Mouse (Mus musculus) forebrain, embryonic 14.5 days (tissue): ENCODE measurements at regions not wholly inside any gene's neighbourhood (a gene's known extent, or its start where the extent isn't known, plus 50 kb on each side); places are given as distances from the start of the nearest gene placed in this dataset.
A peak's percentile ranks its signal among the peaks of the same experiment; 100 is the strongest.

Experiments
- ATAC-seq: fragments of 200-750 bp; cut with Nextera tagmentation; 2 replicates; pipeline ENCODE4 v1.8.0; 2017; ENCODE audit warnings: mild to moderate bottlenecking, moderate library complexity
- DNase-seq: peaks from one replicate; pipeline ENCODE4 v3.0.0-alpha.2; 2015; ENCODE audit warnings: low spot score
- H3K27ac ChIP-seq: fragments of 300-500 bp; sonication (generic); 2 replicates; pipeline ENCODE4 v1.5.1; 2014; ENCODE audit warnings: low read depth, mild to moderate bottlenecking, control low read depth, low read length, moderate library complexity
- H3K27me3 ChIP-seq: fragments of 300-500 bp; sonication (generic); replicated peaks from 2 replicates; pipeline ENCODE4 v1.6.1; 2014; ENCODE audit warnings: low read length, control low read depth, mixed read lengths; ENCODE audit not compliant: control insufficient read depth, insufficient read depth
- H3K36me3 ChIP-seq: fragments of 300-500 bp; sonication (generic); 2 replicates; pipeline ENCODE4 v1.6.1; 2014; ENCODE audit warnings: low read length, control low read depth; ENCODE audit not compliant: control insufficient read depth, insufficient read depth
- H3K4me1 ChIP-seq: fragments of 300-500 bp; sonication (generic); 2 replicates; pipeline ENCODE4 v1.6.1; 2014; ENCODE audit warnings: antibody characterized with exemption, low read length, control low read depth; ENCODE audit not compliant: control insufficient read depth, insufficient read depth
- H3K4me2 ChIP-seq: fragments of 300-500 bp; sonication (generic); 2 replicates; pipeline ENCODE4 v1.6.1; 2014; ENCODE audit warnings: mild to moderate bottlenecking, control low read depth, low read length
- H3K4me3 ChIP-seq: fragments of 300-500 bp; sonication (generic); 2 replicates; pipeline ENCODE4 v1.5.1; 2014; ENCODE audit warnings: low read depth, low read length, control low read depth
- H3K9ac ChIP-seq: fragments of 300-500 bp; sonication (generic); 2 replicates; pipeline ENCODE4 v1.6.1; 2014; ENCODE audit warnings: mild to moderate bottlenecking, low read length, control low read depth, moderate library complexity
- H3K9me3 ChIP-seq: fragments of 300-500 bp; sonication (generic); replicated peaks from 2 replicates; pipeline ENCODE4 v1.6.1; 2016; ENCODE audit warnings: low read length, control low read depth, mixed read lengths; ENCODE audit not compliant: control insufficient read depth
- WGBS: fragments of 180-500 bp; shearing (Covaris S2); extraction: QIAGEN DNeasy Blood & Tissue Kit; methylation state at CpG from one replicate; pipeline ENCODE4 v1.1.7; 2014; 5-methylcytosine and 5-hydroxymethylcytosine counted together

DNA sequence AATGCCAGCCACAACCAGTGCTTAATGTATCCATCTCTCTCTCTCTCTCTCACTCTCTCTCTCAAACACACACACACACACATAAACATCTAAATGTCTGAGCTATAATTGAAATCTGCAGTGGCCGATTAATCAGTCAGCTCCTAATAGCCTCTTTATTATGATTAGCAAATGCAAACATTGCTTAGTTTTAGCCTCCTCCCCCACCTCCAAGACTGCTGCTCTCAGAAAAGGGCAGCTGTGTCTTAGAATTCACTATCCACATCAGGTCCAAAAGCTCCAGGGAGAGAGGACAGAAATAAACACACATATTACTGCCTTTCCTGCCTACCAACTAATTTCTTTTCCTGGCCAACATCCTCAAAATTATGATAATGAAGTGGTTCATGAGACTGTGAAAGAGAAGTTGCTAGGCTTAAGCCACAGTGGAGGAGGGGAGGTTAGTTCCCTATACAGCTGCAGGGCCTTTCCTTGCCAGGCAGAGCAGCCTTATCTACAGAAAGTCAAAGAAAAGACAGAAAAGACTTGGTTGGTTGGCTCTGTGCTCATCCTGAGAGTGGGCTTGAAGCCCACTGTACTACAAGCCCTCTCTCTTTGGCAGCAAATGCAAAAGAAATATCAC lies 442.7 kb upstream of the Tbl1xr1 start:
- Histone ChIP-seq H3K9ac (no peak overlapping the region), H3K36me3 (no peaks in the 10 kb centered on the region), H3K9me3 (no peaks in the 10 kb centered on the region), H3K4me2 (no peak overlapping the region), H3K27ac (peak overlapping the region; percentile 33; the same call in 1 of the 2 replicates), H3K4me1 (peaks cover 6% of the 10 kb centered on the region), H3K27me3 (no peaks in the 10 kb centered on the region), H3K4me3 (no peak overlapping the region)
- peak; percentile 85 for DNase-seq
- WGBS: 17% methylated on average over 1 of the region's 1 CpGs
- ATAC-seq: peak; percentile 94

DNA sequence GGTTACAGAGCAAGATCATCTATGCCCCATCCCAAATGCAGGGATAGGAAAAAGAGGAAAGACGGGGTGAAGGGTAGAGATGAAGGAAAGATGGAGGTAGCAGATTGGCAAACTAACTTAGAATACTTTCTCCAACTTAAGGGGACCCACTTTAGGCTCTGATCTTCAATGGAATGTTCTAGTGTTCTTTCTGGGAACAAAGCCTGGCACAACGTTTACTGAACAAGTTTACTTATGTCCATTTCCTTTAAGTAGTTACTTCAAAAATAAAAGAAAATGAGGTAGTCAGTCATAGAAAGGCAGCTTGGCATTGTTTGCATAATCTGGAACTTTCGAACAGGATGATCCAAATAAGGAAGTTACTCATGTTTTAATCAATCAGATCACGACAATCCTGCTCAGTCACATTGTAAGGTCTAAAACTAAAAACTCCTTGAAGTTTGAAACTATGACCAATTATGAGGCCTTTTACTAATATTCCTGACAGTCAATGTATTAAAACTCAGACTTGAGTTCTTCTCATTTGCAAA lies 441.7 kb upstream of the Tbl1xr1 start:
- no peak for ATAC-seq
- no peaks in the 10 kb centered on the region for H3K9me3 ChIP-seq
- no peak overlapping the region for H3K9ac ChIP-seq
- no peak overlapping the region for H3K4me2 ChIP-seq
- peaks cover 6% of the 10 kb centered on the region for H3K4me1 ChIP-seq
- no peak overlapping the region for H3K4me3 ChIP-seq
- H3K27ac ChIP-seq: no peak overlapping the region
- H3K36me3 ChIP-seq: no peaks in the 10 kb centered on the region
- no peak for DNase-seq
- WGBS: 88% methylated on average over 4 of the region's 4 CpGs
- H3K27me3 ChIP-seq: no peaks in the 10 kb centered on the region

DNA sequence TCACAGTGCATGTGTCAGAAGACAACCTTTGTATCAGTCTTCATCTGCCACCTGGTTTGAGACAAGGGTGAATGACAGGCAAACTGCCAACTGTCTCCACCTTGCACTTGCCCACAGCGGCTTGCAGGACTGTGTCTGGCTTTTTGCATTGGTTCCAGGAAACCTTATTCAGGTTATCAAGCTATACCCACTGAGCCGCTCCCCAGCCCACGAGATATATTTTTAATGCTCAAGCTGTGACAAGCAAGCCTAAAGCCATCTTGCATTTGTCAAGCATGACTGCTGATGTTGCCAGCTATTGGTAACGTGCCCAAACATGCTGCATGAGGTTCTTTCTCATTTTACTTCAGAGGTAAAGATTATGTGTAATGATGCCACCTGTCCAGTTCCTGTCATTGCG lies 437.6 kb upstream of the Tbl1xr1 start:
- WGBS: 76% methylated on average over 5 of the region's 5 CpGs
- ATAC-seq (no peak), DNase-seq (peak; percentile 52)
- Histone ChIP-seq H3K27ac (no peak overlapping the region), H3K27me3 (no peaks in the 10 kb centered on the region), H3K4me2 (no peak overlapping the region), H3K4me1 (peaks cover 1% of the 10 kb centered on the region), H3K9ac (no peak overlapping the region), H3K9me3 (no peaks in the 10 kb centered on the region), H3K36me3 (no peaks in the 10 kb centered on the region), H3K4me3 (no peak overlapping the region)

DNA sequence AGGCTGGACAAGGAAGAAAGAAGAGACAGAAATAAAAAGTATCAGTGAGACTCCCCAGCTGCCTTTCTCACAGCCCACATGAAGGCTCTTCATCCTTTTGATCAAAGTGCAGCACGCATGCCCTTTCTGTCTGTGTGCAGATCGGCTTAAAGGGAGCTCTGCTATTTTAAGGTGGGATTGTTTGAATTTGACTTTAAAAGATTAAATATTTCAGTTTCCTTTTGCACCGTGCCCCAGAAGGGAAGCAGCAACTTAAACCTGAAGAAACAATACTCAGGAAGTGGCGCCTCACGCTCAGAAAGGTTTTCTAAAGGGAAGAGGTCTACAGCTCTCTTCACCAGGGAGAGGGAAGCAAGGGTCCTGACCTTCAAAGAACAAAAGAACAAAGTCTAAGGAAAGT lies 436.9 kb upstream of the Tbl1xr1 start:
- no peaks in the 10 kb centered on the region for H3K36me3 ChIP-seq
- DNase-seq: no peak

DNA sequence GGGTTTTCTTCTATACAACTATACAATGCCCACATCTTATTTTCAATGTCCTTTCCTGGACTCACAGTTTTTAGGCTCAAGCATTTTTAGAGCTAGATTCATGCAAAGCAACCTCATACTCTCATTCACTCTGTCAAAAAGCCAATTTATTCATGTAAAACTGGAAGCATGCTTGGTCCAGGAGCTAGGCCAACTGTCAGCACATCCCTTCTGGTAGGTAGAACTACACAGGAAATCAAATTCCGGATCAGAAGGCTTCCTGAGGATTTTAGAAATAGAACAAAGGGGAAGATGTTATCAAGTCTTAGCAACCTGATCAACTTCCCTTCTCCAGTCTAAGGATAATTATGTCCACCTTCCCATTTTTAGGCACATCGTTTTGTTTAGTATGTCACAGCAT lies 432.4 kb upstream of the Tbl1xr1 start:
- ATAC-seq (no peak), DNase-seq (no peak)
- WGBS: 76% methylated on average over 2 of the region's 2 CpGs
- Histone ChIP-seq H3K27ac (no peak overlapping the region), H3K27me3 (no peaks in the 10 kb centered on the region), H3K4me2 (no peak overlapping the region), H3K4me1 (no peaks in the 10 kb centered on the region), H3K36me3 (no peaks in the 10 kb centered on the region), H3K9ac (no peak overlapping the region), H3K9me3 (no peaks in the 10 kb centered on the region), H3K4me3 (no peak overlapping the region)

More for the DNA sequence above, 436.9 kb upstream of the Tbl1xr1 start:
- 67% methylated on average over 5 of the region's 5 CpGs for WGBS
- Histone ChIP-seq H3K4me1 (no peaks in the 10 kb centered on the region), H3K9ac (no peak overlapping the region), H3K4me2 (no peak overlapping the region), H3K27ac (no peak overlapping the region), H3K4me3 (no peak overlapping the region), H3K27me3 (no peaks in the 10 kb centered on the region), H3K9me3 (no peaks in the 10 kb centered on the region)
- ATAC-seq: no peak

DNA sequence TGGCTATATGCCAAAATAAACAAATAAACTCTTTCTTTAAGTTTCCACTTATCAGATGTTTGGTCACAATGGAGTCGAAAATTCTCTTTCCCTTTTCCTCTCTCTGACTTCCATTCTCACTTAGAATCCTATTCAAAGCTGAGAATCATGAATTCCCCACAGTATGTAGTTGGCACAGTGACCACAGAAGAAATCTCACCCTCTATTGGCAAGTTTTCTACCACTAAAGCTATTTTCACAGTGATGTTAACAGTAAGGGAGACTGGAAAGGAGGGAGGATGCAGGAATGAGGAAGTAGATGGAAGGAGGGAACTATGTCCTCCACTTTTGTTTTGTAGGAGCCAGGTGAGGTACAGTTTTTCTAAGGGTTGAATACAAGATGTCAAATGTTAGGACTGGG lies 431.2 kb upstream of the Tbl1xr1 start:
- ATAC-seq (no peak), DNase-seq (no peak)
- no peaks in the 10 kb centered on the region for H3K36me3 ChIP-seq
- no peak overlapping the region for H3K4me3 ChIP-seq
- H3K27ac ChIP-seq: no peak overlapping the region
- no peaks in the 10 kb centered on the region for H3K9me3 ChIP-seq
- H3K4me2 ChIP-seq: no peak overlapping the region
- 74% methylated on average over 1 of the region's 1 CpGs for WGBS
- H3K9ac ChIP-seq: no peak overlapping the region
- H3K27me3 ChIP-seq: no peaks in the 10 kb centered on the region
- H3K4me1 ChIP-seq: no peaks in the 10 kb centered on the region

DNA sequence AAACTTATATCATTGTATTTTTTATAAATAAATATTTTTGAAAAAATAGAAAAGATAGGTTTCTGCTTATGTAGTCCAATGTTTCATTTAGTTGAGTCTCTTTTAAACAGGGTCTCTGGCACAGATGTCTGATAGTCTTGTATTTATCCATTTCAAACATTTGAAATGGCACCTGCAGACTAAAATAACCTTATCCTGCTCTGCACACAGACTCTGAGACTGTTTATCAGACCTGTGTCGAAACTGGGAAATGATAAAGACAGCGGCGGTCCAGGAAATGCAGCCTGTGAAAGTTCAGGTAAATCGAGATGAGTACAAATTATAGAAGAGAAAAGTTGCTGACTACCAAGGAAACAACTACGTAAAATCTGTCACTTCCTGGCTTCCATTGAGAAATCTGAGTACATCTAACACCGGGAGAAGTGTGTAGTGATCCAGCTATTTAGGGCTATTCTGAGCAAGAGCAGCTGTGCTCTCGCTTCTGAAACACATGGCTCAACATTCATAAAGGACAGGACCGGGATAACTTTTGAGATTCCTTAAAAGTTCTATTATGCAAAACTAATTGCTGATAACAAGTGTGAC lies 426.5 kb upstream of the Tbl1xr1 start:
- WGBS: 88% methylated on average over 8 of the region's 8 CpGs
- no peak overlapping the region for H3K4me3 ChIP-seq
- no peak for DNase-seq
- no peaks in the 10 kb centered on the region for H3K36me3 ChIP-seq
- no peaks in the 10 kb centered on the region for H3K4me1 ChIP-seq
- H3K4me2 ChIP-seq: no peak overlapping the region
- H3K27ac ChIP-seq: no peak overlapping the region
- no peak overlapping the region for H3K9ac ChIP-seq
- no peaks in the 10 kb centered on the region for H3K9me3 ChIP-seq
- ATAC-seq: no peak
- no peaks in the 10 kb centered on the region for H3K27me3 ChIP-seq

DNA sequence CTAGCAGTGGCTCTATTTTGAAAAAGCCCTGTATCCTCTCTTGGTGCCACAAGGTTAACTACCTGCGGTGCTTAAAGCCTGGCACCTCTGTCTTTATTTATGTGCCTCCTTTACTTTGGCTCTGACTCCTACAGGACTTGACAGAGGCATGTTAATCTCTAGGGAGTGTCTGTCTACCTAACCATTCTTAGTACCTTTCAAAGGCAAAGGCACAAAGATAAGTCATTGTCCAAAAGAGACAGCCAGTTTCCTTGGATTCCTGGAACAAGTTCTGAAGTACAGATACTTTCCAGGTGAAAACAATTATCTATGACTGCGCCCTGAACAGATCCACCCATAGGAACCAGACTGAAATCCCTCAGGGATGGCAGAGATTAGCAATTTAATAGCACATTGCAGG lies 421.2 kb upstream of the Tbl1xr1 start:
- no peak for ATAC-seq
- WGBS: 89% methylated on average over 2 of the region's 2 CpGs
- no peak overlapping the region for H3K9ac ChIP-seq
- DNase-seq: no peak
- no peak overlapping the region for H3K27ac ChIP-seq
- no peak overlapping the region for H3K4me3 ChIP-seq
- H3K9me3 ChIP-seq: no peaks in the 10 kb centered on the region
- no peaks in the 10 kb centered on the region for H3K4me1 ChIP-seq
- no peak overlapping the region for H3K4me2 ChIP-seq
- H3K27me3 ChIP-seq: no peaks in the 10 kb centered on the region
- H3K36me3 ChIP-seq: no peaks in the 10 kb centered on the region

DNA sequence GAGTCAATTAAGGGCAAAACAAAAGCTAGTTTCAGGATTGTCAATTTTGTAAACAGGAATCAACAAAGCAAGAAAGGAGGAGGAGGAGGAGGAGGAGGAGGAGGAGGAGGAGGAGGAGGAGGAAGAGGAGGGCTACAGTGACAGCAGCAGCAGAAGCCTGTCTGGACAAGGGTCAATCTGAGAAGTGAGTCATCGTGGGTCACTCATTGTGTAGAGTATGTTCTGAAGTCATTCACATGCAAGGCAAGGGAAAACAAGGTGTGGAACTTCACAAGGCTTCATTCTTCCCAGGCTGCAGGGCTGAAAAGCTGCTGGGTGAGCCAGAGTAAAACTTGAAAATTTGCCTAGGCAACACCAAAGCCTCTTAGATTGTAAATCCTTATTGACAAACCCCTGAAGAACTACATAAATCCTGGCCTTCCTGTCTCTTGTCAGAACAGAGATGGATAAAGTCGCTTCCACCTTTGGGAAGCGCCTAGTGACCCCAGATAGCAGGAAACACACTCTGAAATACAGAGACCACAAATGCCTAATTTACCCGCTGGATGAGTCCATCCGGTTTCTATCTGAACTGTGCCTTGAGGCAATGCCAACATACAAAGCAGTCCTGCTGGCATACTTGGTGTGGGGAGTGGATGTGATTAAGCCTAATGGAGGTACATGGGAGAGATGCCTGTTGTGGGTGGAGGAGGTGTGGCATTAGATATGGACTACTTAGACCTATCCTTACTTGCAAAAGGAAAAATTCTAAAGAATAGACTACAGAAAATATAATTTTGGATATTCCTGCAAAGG lies 408.9 kb upstream of the Tbl1xr1 start:
- 42% methylated on average over 5 of the region's 5 CpGs for WGBS
- Histone ChIP-seq H3K9ac (no peak overlapping the region), H3K27ac (no peak overlapping the region), H3K4me3 (no peak overlapping the region), H3K36me3 (no peaks in the 10 kb centered on the region), H3K4me1 (peaks cover 8% of the 10 kb centered on the region; the same call in 1 of the 2 replicates), H3K4me2 (no peak overlapping the region), H3K9me3 (no peaks in the 10 kb centered on the region), H3K27me3 (no peaks in the 10 kb centered on the region)
- DNase-seq: peak; percentile 20
- no peak for ATAC-seq
